Mouse (Mus musculus): ENCODE results near the gene Optn. TPM values are rescaled to one million over a fixed set of nuclear protein-coding genes. Genes with fewer than 3 reads are reported as not detected.

Optn gene
- total and polyA plus RNA-seq, 2 experiments from 2014 or later = 23.2 to 38.4 TPM

- 55% methylated on average over 12 of the region's 15 CpGs for WGBS
- DNase-seq (ENCODE audit: low spot score) = peak; percentile 36
Observed at GRCm38 (mm10) chr2:5033546-5034420, 30.1 kb downstream of the Optn start.

GRCm38 (mm10) chr2:5032665-5033064 is 31.2 kb downstream of the Optn start:
- TF ChIP-seq CTCF (IDR thresholded peaks at IDR 0.05; ENCODE audit: low read depth) (no peak), EP300 (IDR thresholded peaks at IDR 0.05; ENCODE audit: low read depth) (no peak)
- Histone ChIP-seq H3K4me3 (ENCODE audit: low read depth, low read length) (no peak overlapping the region), H3K9me3 (replicated peaks; ENCODE audit: control insufficient read depth, low read length) (no peaks in the 10 kb centered on the region), H3K27ac (ENCODE audit: low read depth) (no peak overlapping the region), H3K36me3 (replicated peaks; ENCODE audit: control insufficient read depth, insufficient read depth, low read length) (peaks cover 39% of the 10 kb centered on the region; the same call in 1 of the 2 replicates), H3K9ac (replicated peaks; ENCODE audit: low read depth, low read length) (no peak overlapping the region), H3K4me1 (ENCODE audit: control insufficient read depth, insufficient read depth) (no peaks in the 10 kb centered on the region), H3K4me2 (ENCODE audit: low read depth, low read length) (no peak overlapping the region), H3K27me3 (ENCODE audit: control insufficient read depth, insufficient read depth, low read length) (no peaks in the 10 kb centered on the region)
- 62% methylated on average over 5 of the region's 5 CpGs for WGBS
- DNase-seq (ENCODE audit: low spot score) (no peak), ATAC-seq (ENCODE audit: insufficient read depth, low read depth) (no peak)

More at GRCm38 (mm10) chr2:5033546-5034420, 30.1 kb downstream of the Optn start:
- Histone ChIP-seq H3K4me1 (ENCODE audit: control insufficient read depth, insufficient read depth) (no peaks in the 10 kb centered on the region), H3K9me3 (replicated peaks; ENCODE audit: control insufficient read depth, low read length) (no peaks in the 10 kb centered on the region), H3K36me3 (replicated peaks; ENCODE audit: control insufficient read depth, insufficient read depth, low read length) (peaks cover 42% of the 10 kb centered on the region; the same call in 1 of the 2 replicates), H3K27ac (ENCODE audit: low read depth) (no peak overlapping the region), H3K27me3 (ENCODE audit: control insufficient read depth, insufficient read depth, low read length) (no peaks in the 10 kb centered on the region), H3K9ac (replicated peaks; ENCODE audit: low read depth, low read length) (no peak overlapping the region), H3K4me2 (ENCODE audit: low read depth, low read length) (no peak overlapping the region), H3K4me3 (ENCODE audit: low read depth, low read length) (no peak overlapping the region)
- TF ChIP-seq CTCF (IDR thresholded peaks at IDR 0.05; ENCODE audit: low read depth) = no peak
- TF ChIP-seq EP300 (IDR thresholded peaks at IDR 0.05; ENCODE audit: low read depth) = no peak
- ATAC-seq (ENCODE audit: insufficient read depth, low read depth) = peak; percentile 49; the same call in 1 of the 2 replicates

- no peak for TF ChIP-seq CTCF (IDR thresholded peaks at IDR 0.05; ENCODE audit: low read depth)
- no peak for TF ChIP-seq EP300 (IDR thresholded peaks at IDR 0.05; ENCODE audit: low read depth)
- 81% methylated on average over 7 of the region's 7 CpGs for WGBS
Observed at GRCm38 (mm10) chr2:5031215-5031614, 32.6 kb downstream of the Optn start.

GRCm38 (mm10) chr2:5029808-5030207 is 34.0 kb downstream of the Optn start:
- H3K9ac ChIP-seq (replicated peaks; ENCODE audit: low read depth, low read length) = no peak overlapping the region
- TF ChIP-seq EP300 (IDR thresholded peaks at IDR 0.05; ENCODE audit: low read depth) = no peak
- no peak for TF ChIP-seq CTCF (IDR thresholded peaks at IDR 0.05; ENCODE audit: low read depth)
- 93% methylated on average over 4 of the region's 4 CpGs for WGBS
- H3K9me3 ChIP-seq (replicated peaks; ENCODE audit: control insufficient read depth, low read length) = no peaks in the 10 kb centered on the region
- no peaks in the 10 kb centered on the region for H3K27me3 ChIP-seq (ENCODE audit: control insufficient read depth, insufficient read depth, low read length)
- no peak overlapping the region for H3K4me3 ChIP-seq (ENCODE audit: low read depth, low read length)
- no peak overlapping the region for H3K27ac ChIP-seq (ENCODE audit: low read depth)
- peaks cover 27% of the 10 kb centered on the region; the same call in 1 of the 2 replicates for H3K36me3 ChIP-seq (replicated peaks; ENCODE audit: control insufficient read depth, insufficient read depth, low read length)
- H3K4me2 ChIP-seq (ENCODE audit: low read depth, low read length) = no peak overlapping the region
- H3K4me1 ChIP-seq (ENCODE audit: control insufficient read depth, insufficient read depth) = no peaks in the 10 kb centered on the region
- ATAC-seq (ENCODE audit: insufficient read depth, low read depth) (no peak), DNase-seq (ENCODE audit: low spot score) (no peak)

More at GRCm38 (mm10) chr2:5031215-5031614, 32.6 kb downstream of the Optn start:
- Histone ChIP-seq H3K27me3 (ENCODE audit: control insufficient read depth, insufficient read depth, low read length) (no peaks in the 10 kb centered on the region), H3K9ac (replicated peaks; ENCODE audit: low read depth, low read length) (no peak overlapping the region), H3K4me2 (ENCODE audit: low read depth, low read length) (no peak overlapping the region), H3K36me3 (replicated peaks; ENCODE audit: control insufficient read depth, insufficient read depth, low read length) (peaks cover 28% of the 10 kb centered on the region; the same call in 1 of the 2 replicates), H3K9me3 (replicated peaks; ENCODE audit: control insufficient read depth, low read length) (no peaks in the 10 kb centered on the region), H3K27ac (ENCODE audit: low read depth) (no peak overlapping the region), H3K4me1 (ENCODE audit: control insufficient read depth, insufficient read depth) (no peaks in the 10 kb centered on the region), H3K4me3 (ENCODE audit: low read depth, low read length) (no peak overlapping the region)
- no peak for ATAC-seq (ENCODE audit: insufficient read depth, low read depth)
- no peak for DNase-seq (ENCODE audit: low spot score)

GRCm38 (mm10) chr2:5028047-5028446 is 35.8 kb downstream of the Optn start:
- peak; percentile 18 for DNase-seq (ENCODE audit: low spot score)
- Histone ChIP-seq H3K27me3 (ENCODE audit: control insufficient read depth, insufficient read depth, low read length) (no peaks in the 10 kb centered on the region), H3K4me1 (ENCODE audit: control insufficient read depth, insufficient read depth) (no peaks in the 10 kb centered on the region), H3K9ac (replicated peaks; ENCODE audit: low read depth, low read length) (no peak overlapping the region), H3K4me2 (ENCODE audit: low read depth, low read length) (no peak overlapping the region), H3K36me3 (replicated peaks; ENCODE audit: control insufficient read depth, insufficient read depth, low read length) (peaks cover 27% of the 10 kb centered on the region; the same call in 1 of the 2 replicates), H3K9me3 (replicated peaks; ENCODE audit: control insufficient read depth, low read length) (no peaks in the 10 kb centered on the region), H3K27ac (ENCODE audit: low read depth) (no peak overlapping the region), H3K4me3 (ENCODE audit: low read depth, low read length) (no peak overlapping the region)
- 47% methylated on average over 7 of the region's 7 CpGs for WGBS
- no peak for TF ChIP-seq CTCF (IDR thresholded peaks at IDR 0.05; ENCODE audit: low read depth)
- TF ChIP-seq EP300 (IDR thresholded peaks at IDR 0.05; ENCODE audit: low read depth) = no peak
- peak; percentile 78 for ATAC-seq (ENCODE audit: insufficient read depth, low read depth)
